Mouse (Mus musculus): Measurements from ENCODE around the gene Prss42.

DNA sequence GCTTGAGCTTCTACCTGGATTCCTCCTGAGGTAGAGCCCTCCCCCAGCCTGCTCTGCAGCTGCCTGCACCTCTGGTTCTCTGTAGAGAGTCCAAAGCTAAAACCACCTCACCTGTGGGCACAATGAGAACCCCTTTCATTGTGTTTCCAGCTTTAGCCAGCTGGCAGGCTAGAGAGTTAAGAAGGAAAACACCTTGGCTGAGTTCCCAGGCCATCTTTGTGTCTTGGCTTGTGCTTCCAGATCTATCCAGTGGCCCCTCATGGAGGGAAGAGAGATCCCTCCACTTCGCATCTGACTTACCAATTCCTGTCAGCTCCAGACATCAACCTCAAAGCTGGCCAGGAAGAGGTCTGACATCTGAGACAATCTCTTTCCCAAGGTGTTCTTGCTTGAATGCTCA is 19.9 kb upstream of the Prss42 start:
- TF ChIP-seq POLR2A (IDR thresholded peaks at IDR 0.05; ENCODE audit: borderline replicate concordance, extremely low read depth, insufficient read depth, insufficient read length, poor library complexity, severe bottlenecking) (no peak), CTCF (IDR thresholded peaks at IDR 0.05; ENCODE audit: borderline replicate concordance, extremely low read depth, insufficient read depth, insufficient read length) (no peak)
